Mouse (Mus musculus): ENCODE measurements around the gene Iqcf6.

DNA sequence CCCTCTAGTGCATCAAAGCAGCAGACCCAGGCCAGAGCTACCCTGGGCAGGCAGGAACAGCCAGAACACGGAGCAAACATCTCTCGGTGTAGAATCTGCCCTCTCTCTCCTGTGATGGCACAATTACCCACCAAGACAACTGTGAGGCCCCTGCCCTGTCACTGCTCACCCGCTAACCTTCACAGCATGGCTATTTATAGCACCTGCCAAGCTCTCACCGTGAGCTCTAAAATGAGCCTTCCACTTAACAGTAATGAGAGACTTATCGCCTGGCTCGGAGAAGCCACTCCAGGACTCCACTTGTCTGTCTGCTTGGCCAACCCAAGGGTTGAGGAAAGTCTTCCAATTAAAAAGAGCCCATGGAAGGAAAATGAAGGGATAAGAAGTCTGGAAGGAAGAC is 36.8 kb downstream of the Iqcf6 start:
- no peak for TF ChIP-seq ZKSCAN1 (IDR thresholded peaks at IDR 0.05; ENCODE audit: low read depth, low read length)
- no peak for TF ChIP-seq GABPA (IDR thresholded peaks at IDR 0.05; ENCODE audit: low read depth, low read length)
- TF ChIP-seq MYC (IDR thresholded peaks at IDR 0.05; ENCODE audit: low read depth, low read length), result no peak
- TF ChIP-seq USF2 (IDR thresholded peaks at IDR 0.05; ENCODE audit: borderline replicate concordance in 1 of 2, insufficient read depth in 1 of 2, low read depth in 1 of 2, low read length in 2 of 2), result no peak
- TF ChIP-seq KAT2A (conservative IDR thresholded peaks at IDR 0.05; ENCODE audit: low read depth, low read length), result no peak
- TF ChIP-seq JUND (IDR thresholded peaks at IDR 0.05; ENCODE audit: low read depth, low read length), result no peak
- no peak for TF ChIP-seq GATA1 (IDR thresholded peaks at IDR 0.05; ENCODE audit: low read depth, low read length)
- no peak for TF ChIP-seq POLR2A (IDR thresholded peaks at IDR 0.05; ENCODE audit: control insufficient read depth in 1 of 2, insufficient read depth in 1 of 2, low read depth in 1 of 2, low read length in 2 of 2, poor library complexity in 1 of 2)
- no peak for TF ChIP-seq CTCF (IDR thresholded peaks at IDR 0.05 in 2 of 3, conservative IDR thresholded peaks at IDR 0.05 in 1 of 3; ENCODE audit: control insufficient read depth in 1 of 3, insufficient read depth in 1 of 3, low read depth in 2 of 3, low read length in 3 of 3, poor library complexity in 1 of 3, severe bottlenecking in 1 of 3)
- TF ChIP-seq TCF12 (IDR thresholded peaks at IDR 0.05; ENCODE audit: low read depth, low read length), result no peak
- no peak for TF ChIP-seq ZNF384 (IDR thresholded peaks at IDR 0.05; ENCODE audit: low read depth, low read length)

Measured in MEL (cell line).